Mouse (Mus musculus) T-helper 17 cell (primary cell): ENCODE results near the gene Tspyl4.
"Not testable (repeated sequence)": the region's sequence is repeated elsewhere in the genome, so short reads cannot be mapped to it uniquely, and the experiment has no call there.

Experiments used
- in situ Hi-C, 2 experiments: fragments of 300-600 bp; cut with MboI, MseI; formaldehyde crosslinking; loops; 1 replicate in 1 of 2; 2 replicates in 1 of 2; pipeline ENCODE4 v1.15.1; 2025; ENCODE audit warnings: high pct_unique_total_duplicates in 2 of 2

The Tspyl4 gene

DNA sequence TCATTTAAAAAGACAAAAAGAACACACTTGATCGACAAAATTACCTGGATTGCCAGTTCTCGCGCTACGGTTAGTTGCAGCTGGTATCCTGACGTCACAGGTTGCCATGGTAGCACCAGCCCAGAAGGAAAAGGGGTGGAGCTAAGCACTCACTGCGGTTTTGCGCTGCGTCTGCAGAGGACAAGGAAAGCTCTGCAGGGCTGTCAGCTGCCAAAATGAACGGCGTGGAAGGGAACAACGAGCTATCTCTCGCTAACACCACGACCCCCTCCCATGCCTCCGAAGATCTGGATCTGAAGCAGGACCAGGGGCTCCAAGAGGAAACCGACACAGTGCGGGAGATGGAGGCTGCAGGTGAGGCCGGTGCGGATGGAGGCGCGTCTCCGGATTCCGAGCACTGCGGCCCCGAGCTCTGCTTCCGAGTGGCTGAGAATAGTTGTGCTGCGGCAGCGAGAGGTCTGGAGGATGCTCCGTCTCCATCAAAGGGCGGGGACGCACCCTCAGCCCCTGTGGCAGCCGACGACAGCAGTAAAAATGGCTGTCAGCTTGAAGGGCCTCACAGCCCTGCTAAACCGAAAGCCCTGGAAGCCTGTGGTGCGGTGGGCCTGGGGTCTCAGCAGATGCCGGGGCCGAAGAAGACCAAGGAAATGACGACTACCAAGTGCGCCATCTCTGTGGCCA lies at the start of gene Tspyl4:
TSS of gene Tspyl4 (plus strand) at position 144 of the 681 bp plus-strand sequence.
- in situ Hi-C loops = no loop called here

DNA sequence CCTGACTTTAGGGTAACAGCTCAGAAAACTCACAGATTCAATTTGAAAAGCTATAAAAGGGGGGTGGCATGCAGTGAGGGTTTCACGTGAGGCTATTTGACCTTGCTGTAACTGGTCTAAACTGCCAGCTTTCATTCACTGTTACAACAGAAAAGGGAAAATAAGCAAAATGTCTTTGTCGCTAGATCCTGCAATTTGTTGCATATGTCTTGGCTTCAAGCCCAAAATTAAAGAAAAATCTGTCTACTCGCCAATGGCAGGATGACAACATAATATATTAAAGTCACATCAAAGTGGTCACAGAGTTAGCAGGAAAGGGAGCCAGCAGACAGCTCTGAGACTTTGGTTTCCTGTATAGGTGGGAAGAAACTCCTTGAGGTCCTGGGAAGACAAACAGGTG lies 49.5 kb upstream of the Tspyl4 start:
- in situ Hi-C loops = loop anchor here in 1 of 2 experiments (10.0 kb wide), 1 partner anchor 1883 kb away; no protein-coding TSS in a partner anchor

- in situ Hi-C loops = loop anchor here in 1 of 2 experiments (10.0 kb wide), 1 partner anchor 1885 kb away; no protein-coding TSS in a partner anchor
These were observed 47.6 kb upstream of the Tspyl4 start for GRCm38 (mm10) chr10:34249594-34249993.

- in situ Hi-C loops = not testable (repeated sequence)
These were observed 44.4 kb upstream of the Tspyl4 start for GRCm38 (mm10) chr10:34252833-34253232.

DNA sequence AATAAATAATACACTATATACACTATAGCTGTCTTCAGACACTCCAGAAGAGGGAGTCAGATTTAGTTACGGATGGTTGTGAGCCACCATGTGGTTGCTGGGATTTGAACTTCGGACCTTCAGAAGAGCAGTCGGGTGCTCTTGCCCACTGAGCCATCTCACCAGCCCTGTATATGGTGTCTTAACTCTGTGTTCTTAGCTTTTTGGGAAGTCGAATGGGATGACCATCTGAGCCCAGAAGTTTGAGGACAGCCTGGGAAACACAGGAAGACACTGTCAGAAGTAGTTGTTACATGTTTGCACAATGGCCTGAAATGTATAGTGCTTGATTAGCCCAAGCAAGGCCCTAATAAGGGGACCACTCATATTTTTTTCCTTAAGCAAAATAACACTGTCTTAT lies 32.1 kb upstream of the Tspyl4 start:
- in situ Hi-C loops = no loop called here

GRCm38 (mm10) chr10:34267312-34268070 lies 29.8 kb upstream of the Tspyl4 start:
- in situ Hi-C loops = no loop called here

GRCm38 (mm10) chr10:34271681-34272080 lies 25.6 kb upstream of the Tspyl4 start:
- in situ Hi-C loops = no loop called here

- in situ Hi-C loops = loop anchor here in 1 of 2 experiments (10.0 kb wide), 1 partner anchor 256 kb away; no protein-coding TSS in a partner anchor
These were observed 16.6 kb upstream of the Tspyl4 start for GRCm38 (mm10) chr10:34280591-34281175.

DNA sequence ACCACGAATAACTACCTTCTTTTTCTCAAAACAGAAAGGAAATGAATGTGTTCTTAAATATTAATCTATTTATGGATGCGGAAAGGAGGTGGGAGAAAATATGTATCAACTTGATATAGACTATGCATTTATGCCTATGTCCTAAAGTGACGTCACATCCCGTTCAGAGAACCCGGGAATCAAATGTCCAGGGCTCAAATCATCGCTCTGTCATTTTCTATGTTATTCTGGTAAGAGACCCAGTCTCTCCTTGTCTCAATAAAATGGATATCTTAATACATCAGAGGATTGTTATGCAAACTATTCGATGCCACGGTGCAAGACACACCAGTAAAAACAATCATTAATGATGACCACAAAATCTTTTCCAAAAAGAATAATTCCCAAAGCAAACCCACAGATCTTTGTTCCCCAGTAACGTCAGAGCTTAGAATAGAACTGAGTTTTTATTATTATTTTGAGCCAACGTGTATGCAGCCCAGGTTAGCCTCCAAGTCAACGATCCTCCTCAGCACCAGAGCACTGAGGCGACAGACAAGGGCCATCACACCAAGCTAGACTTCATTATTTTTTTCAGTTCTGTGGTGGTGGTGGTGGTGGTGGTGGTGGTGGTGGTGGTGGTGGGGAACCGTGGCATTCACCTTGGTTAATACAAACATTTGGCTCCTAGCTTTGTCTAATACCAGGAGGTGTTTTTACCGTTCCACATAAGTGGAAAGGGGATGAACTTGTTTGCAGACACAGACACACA lies 15.9 kb upstream of the Tspyl4 start:
- in situ Hi-C loops = loop anchor here in 1 of 2 experiments (10.0 kb wide), 1 partner anchor 257 kb away; no protein-coding TSS in a partner anchor

DNA sequence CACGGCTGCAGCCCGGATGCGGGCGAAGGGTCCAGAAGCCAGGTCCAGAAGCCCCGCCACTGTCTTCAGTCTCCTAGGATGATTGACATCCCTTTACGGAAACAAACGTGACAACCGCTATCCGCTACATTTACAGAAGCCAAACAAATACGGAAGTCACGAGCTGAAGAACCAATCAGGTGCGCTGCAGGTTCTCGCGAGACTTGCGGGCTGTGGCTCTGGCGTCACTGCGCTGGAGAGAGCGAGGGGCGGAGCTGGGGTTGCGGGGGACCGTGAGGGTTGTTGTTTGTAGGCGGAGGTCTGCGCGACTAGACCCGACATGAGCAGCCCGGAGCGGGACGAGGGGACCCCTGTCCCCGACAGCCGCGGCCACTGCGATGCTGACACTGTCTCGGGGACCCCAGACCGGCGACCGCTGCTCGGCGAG lies 15.3 kb upstream of the Tspyl4 start, which contains the start of gene Tspyl1:
TSS of gene Tspyl1 (plus strand) at position 229 of the 427 bp plus-strand sequence.
- in situ Hi-C loops = loop anchor here in 1 of 2 experiments (10.0 kb wide), 1 partner anchor 257 kb away; no protein-coding TSS in a partner anchor

DNA sequence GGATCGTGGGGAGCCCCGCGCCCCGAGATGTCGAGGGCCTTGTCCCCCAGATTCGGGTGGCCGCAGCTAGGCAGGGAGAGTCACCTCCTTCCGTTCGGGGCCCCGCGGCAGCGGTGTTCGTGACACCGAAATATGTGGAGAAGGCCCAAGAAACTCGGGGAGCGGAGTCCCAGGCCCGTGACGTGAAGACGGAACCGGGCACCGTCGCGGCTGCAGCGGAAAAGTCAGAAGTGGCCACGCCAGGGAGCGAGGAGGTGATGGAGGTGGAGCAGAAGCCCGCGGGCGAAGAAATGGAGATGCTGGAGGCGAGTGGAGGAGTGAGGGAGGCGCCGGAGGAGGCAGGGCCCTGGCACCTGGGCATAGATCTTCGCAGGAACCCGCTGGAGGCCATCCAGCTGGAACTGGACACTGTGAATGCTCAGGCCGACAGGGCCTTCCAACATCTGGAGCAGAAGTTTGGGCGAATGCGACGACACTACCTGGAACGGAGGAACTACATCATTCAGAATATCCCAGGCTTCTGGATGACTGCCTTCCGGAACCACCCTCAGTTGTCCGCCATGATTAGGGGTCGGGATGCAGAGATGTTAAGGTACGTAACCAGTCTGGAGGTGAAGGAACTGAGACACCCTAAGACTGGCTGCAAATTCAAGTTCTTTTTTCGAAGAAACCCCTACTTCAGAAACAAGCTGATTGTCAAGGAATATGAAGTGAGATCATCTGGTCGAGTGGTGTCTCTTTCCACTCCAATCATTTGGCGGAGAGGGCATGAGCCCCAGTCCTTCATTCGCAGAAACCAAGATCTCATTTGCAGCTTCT lies 14.6 kb upstream of the Tspyl4 start:
- in situ Hi-C loops = loop anchor here in 1 of 2 experiments (10.0 kb wide), 1 partner anchor 258 kb away; no protein-coding TSS in a partner anchor

- in situ Hi-C loops = no loop called here
These were observed 337 bp upstream of the Tspyl4 start for GRCm38 (mm10) chr10:34296911-34297298.

GRCm38 (mm10) chr10:34297980-34298753 lies 925 bp downstream of the Tspyl4 start:
- in situ Hi-C loops = no loop called here

DNA sequence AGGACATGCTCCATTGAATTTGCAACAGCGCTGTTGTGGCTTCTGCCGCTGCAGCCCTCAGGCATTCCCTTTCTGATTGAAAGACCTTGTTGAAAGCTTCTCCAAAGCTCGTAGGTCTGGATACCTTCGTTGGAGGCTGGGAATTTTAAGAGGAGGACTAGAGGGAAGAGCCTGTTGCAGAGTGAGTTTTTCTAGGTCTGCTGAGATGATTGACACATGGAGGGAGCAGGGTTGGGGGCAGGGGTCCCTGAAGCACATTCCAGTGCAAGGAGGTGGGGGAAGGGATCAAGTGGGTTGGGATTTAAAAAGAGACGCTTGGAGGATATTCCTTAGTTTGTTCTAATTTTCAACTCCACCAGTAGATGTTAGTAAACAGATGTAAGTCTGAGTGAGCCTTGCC lies 3.1 kb downstream of the Tspyl4 start:
- in situ Hi-C loops = no loop called here

DNA sequence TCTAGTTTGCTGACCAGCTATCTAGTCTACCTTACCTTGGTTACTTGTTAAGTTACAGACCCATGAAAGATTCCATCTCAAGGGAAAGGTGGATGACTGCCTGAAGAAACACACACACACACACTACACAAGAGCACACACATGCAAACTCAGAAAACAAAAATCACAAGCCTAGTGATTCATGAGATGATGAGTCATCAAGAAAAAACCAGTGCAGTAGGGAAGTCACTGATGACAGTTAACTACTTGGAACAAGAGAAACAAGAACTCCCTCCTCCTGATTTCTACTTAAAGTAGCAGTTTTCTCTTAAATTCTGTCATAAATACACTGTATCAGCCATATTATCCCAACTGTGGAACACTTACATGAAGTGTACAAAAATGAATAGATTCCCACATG lies 9.8 kb downstream of the Tspyl4 start:
- in situ Hi-C loops = no loop called here

DNA sequence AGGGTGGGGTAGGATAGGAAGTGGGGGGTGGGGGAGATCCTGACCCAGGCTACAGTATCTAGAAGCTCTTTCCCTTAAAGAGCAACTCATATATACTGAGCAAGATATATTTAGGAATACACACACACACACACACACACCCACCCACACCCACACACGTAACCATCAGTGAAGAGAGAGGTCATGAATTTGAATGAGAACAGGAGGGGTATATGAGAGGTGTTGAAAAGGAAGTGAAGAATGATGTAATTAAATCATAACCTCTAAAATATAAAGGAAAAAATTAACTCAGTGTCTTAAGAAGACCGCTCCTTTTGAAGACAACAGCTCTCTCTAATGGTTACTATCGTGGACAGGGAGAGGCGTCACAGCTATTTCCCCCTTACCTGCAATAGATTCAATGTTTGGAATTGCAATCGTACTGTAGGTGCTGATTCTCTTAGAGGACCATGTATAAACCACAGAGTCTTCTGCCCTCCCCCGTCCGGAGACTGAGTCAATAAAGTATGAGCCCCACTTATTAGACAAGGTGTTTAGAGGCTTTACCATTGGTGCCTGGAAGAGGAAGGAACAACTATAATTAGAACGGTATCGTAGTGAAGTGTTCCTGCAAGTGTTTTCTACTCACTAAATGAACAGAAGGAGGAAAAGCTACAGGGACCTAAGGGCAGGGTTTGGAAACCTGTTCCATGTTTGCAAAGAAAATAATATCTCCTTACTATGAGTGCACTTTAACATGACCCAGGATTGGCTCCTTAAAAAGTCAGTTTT lies 12.9 kb downstream of the Tspyl4 start:
- in situ Hi-C loops = no loop called here

DNA sequence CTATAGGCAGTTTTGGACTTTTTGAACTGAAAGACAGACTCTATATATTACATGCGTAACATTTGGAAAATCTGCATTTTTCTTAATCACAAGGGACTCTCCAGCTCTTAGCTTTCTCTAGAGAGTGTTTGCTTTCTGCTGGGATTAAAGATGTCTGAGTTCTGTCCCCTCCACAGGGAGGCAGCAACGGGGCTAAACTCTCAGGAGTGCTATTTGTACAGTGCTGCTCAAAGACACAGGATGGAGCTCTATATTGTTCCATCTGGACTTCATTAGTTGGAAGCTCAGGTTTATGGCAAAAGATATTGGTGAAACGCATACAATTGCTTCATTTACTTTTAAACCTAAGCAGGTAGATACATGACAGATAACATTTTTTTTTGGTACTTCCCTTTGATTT lies 15.3 kb downstream of the Tspyl4 start:
- in situ Hi-C loops = no loop called here

- in situ Hi-C loops = no loop called here
These were observed 19.5 kb downstream of the Tspyl4 start for GRCm38 (mm10) chr10:34316571-34317216.
